Mouse (Mus musculus) hindbrain, embryonic 11.5 days (tissue): ENCODE data around the gene Ak3. TPM values are rescaled to one million over a fixed set of nuclear protein-coding genes. Genes with fewer than 3 reads are reported as not detected.
A peak's percentile ranks its signal among the peaks of the same experiment; 100 is the strongest.

Experiments used
- ATAC-seq: fragments of 200-750 bp; cut with Nextera tagmentation; 2 replicates; pipeline ENCODE4 v1.8.0; 2017; ENCODE audit warnings: mild to moderate bottlenecking, moderate TSS enrichment, moderate library complexity; ENCODE audit not compliant: low FRiP score
- DNase-seq: peaks from one replicate; pipeline ENCODE4 v3.0.0-alpha.2; 2015; ENCODE audit warnings: low spot score
- H3K27ac ChIP-seq: fragments of 300-500 bp; sonication (generic); 2 replicates; pipeline ENCODE4 v1.5.1; 2014; ENCODE audit warnings: mild to moderate bottlenecking, low read depth, low read length
- H3K27me3 ChIP-seq: fragments of 300-500 bp; sonication (generic); 2 replicates; pipeline ENCODE4 v1.6.1; 2014; ENCODE audit warnings: mild to moderate bottlenecking, low read length, moderate library complexity, mixed read lengths; ENCODE audit not compliant: control insufficient read depth, insufficient read depth
- H3K36me3 ChIP-seq: fragments of 300-500 bp; sonication (generic); 2 replicates; pipeline ENCODE4 v1.6.1; 2014; ENCODE audit warnings: mild to moderate bottlenecking, low read length, moderate library complexity, mixed read lengths; ENCODE audit not compliant: control insufficient read depth, insufficient read depth
- H3K4me1 ChIP-seq: fragments of 300-500 bp; sonication (generic); replicated peaks from 2 replicates; pipeline ENCODE4 v1.6.1; 2014; ENCODE audit warnings: low read length, mixed read lengths; ENCODE audit not compliant: control insufficient read depth, insufficient read depth
- H3K4me2 ChIP-seq: fragments of 300-500 bp; sonication (generic); replicated peaks from 2 replicates; pipeline ENCODE4 v1.6.1; 2014; ENCODE audit warnings: mild to moderate bottlenecking, low read depth, low read length
- H3K4me3 ChIP-seq: fragments of 300-500 bp; sonication (generic); 2 replicates; pipeline ENCODE4 v1.5.1; 2014; ENCODE audit warnings: low read depth, low read length
- H3K9ac ChIP-seq: fragments of 300-500 bp; sonication (generic); 2 replicates; pipeline ENCODE4 v1.6.1; 2014; ENCODE audit warnings: low read depth, low read length
- H3K9me3 ChIP-seq: fragments of 300-500 bp; sonication (generic); 2 replicates; pipeline ENCODE4 v1.6.1; 2016; ENCODE audit warnings: low read length; ENCODE audit not compliant: control insufficient read depth
- WGBS: fragments of 180-500 bp; shearing (Covaris S2); extraction: QIAGEN DNeasy Blood & Tissue Kit; methylation state at CpG from one replicate; pipeline ENCODE4 v1.1.7; 2014; 5-methylcytosine and 5-hydroxymethylcytosine counted together
- polyA plus RNA-seq: library from polyadenylated mRNA; unstranded; fragments of >200 nt; fragmentation: Nextera tagmentation; extraction: Ambion mirVana; gene quantifications from 2 replicates; pipeline ENCODE4 v1.2.1, GENCODE M21; 2014

Gene Ak3
- polyA plus RNA-seq, 1 experiment from 2014 or later, result 83.5 TPM

GRCm38 (mm10) chr19:28994870-28995269 lies 52.9 kb downstream of the Ak3 start:
- 79% methylated on average over 7 of the region's 7 CpGs for WGBS
- no peak overlapping the region for H3K4me3 ChIP-seq
- no peaks in the 10 kb centered on the region for H3K27me3 ChIP-seq
- H3K36me3 ChIP-seq, result no peaks in the 10 kb centered on the region
- DNase-seq (no peak), ATAC-seq (no peak)
- H3K9ac ChIP-seq, result no peak overlapping the region
- no peak overlapping the region for H3K4me2 ChIP-seq
- no peaks in the 10 kb centered on the region for H3K9me3 ChIP-seq
- 0 out of 2 replicates have a peak, but pooled peaks cover 2% of the 10 kb centered on the region for H3K4me1 ChIP-seq
- no peak overlapping the region for H3K27ac ChIP-seq

- H3K9ac ChIP-seq, result peak overlapping the region; percentile 76
- 71% methylated on average over 5 of the region's 5 CpGs for WGBS
- no peak overlapping the region for H3K27ac ChIP-seq
- H3K9me3 ChIP-seq, result no peaks in the 10 kb centered on the region
- H3K4me1 ChIP-seq, result 0 out of 2 replicates have a peak, but pooled peaks cover 2% of the 10 kb centered on the region
- DNase-seq, result no peak
- H3K4me3 ChIP-seq, result peak overlapping the region; percentile 63
- H3K36me3 ChIP-seq, result no peaks in the 10 kb centered on the region
- ATAC-seq, result no peak
- no peaks in the 10 kb centered on the region for H3K27me3 ChIP-seq
- H3K4me2 ChIP-seq, result peak overlapping the region; percentile 33
Observed at GRCm38 (mm10) chr19:28991391-28991790, 56.4 kb downstream of the Ak3 start.

- Histone ChIP-seq H3K4me1 (0 out of 2 replicates have a peak, but pooled peaks cover 2% of the 10 kb centered on the region), H3K36me3 (no peaks in the 10 kb centered on the region), H3K4me2 (peak overlapping the region; percentile 33), H3K9me3 (no peaks in the 10 kb centered on the region), H3K27me3 (no peaks in the 10 kb centered on the region), H3K9ac (peak overlapping the region; percentile 76), H3K4me3 (peak overlapping the region; percentile 63), H3K27ac (peak overlapping the region; percentile 38)
- DNase-seq, result peak; percentile 51
- peak; percentile 64; the same call in 1 of the 2 replicates for ATAC-seq
- WGBS, result under 1% methylated on average over 37 of the region's 41 CpGs
Observed at GRCm38 (mm10) chr19:28990590-28991221, 57.1 kb downstream of the Ak3 start.

- H3K9ac ChIP-seq, result peak within 1 kb of the TSS; percentile 76
- H3K4me1 ChIP-seq, result 0 out of 2 replicates have a peak, but pooled peaks cover 2% of the 10 kb centered on the region
- under 1% methylated on average over 27 of the region's 37 CpGs for WGBS
- H3K4me2 ChIP-seq, result peak within 1 kb of the TSS; percentile 38
- DNase-seq (peak; percentile 98), ATAC-seq (peak; percentile 98)
- peak within 1 kb of the TSS; percentile 38 for H3K27ac ChIP-seq
- H3K36me3 ChIP-seq, result no peaks in the 10 kb centered on the region
- no peaks in the 10 kb centered on the region for H3K9me3 ChIP-seq
- H3K4me3 ChIP-seq, result peak within 1 kb of the TSS; percentile 63
- H3K27me3 ChIP-seq, result no peaks in the 10 kb centered on the region
Observed at GRCm38 (mm10) chr19:28990194-28990589, 57.6 kb downstream of the Ak3 start, which contains the start of gene Cdc37l1. Gene Cdc37l1 (plus strand): TSS chr19:28990352.

- 0 out of 2 replicates have a peak, but pooled peaks cover 2% of the 10 kb centered on the region for H3K4me1 ChIP-seq
- peak overlapping the region; percentile 63 for H3K4me3 ChIP-seq
- H3K9me3 ChIP-seq, result no peaks in the 10 kb centered on the region
- 71% methylated on average over 8 of the region's 8 CpGs for WGBS
- H3K27me3 ChIP-seq, result no peaks in the 10 kb centered on the region
- DNase-seq, result no peak
- H3K4me2 ChIP-seq, result peak overlapping the region; percentile 38
- no peaks in the 10 kb centered on the region for H3K36me3 ChIP-seq
- ATAC-seq, result no peak
- no peak overlapping the region for H3K27ac ChIP-seq
- H3K9ac ChIP-seq, result peak overlapping the region; percentile 52; the same call in 1 of the 2 replicates
Observed at GRCm38 (mm10) chr19:28989515-28989914, 58.2 kb downstream of the Ak3 start.

GRCm38 (mm10) chr19:28982617-28983016 lies 65.1 kb downstream of the Ak3 start:
- no peak overlapping the region for H3K9ac ChIP-seq
- ATAC-seq, result no peak
- WGBS, result 82% methylated on average over 7 of the region's 7 CpGs
- H3K27ac ChIP-seq, result no peak overlapping the region
- no peaks in the 10 kb centered on the region for H3K36me3 ChIP-seq
- H3K9me3 ChIP-seq, result no peaks in the 10 kb centered on the region
- H3K27me3 ChIP-seq, result no peaks in the 10 kb centered on the region
- no peak overlapping the region for H3K4me3 ChIP-seq
- DNase-seq, result no peak
- no peaks in the 10 kb centered on the region for H3K4me1 ChIP-seq
- no peak overlapping the region for H3K4me2 ChIP-seq

GRCm38 (mm10) chr19:28974862-28975611 lies 72.7 kb downstream of the Ak3 start:
- ATAC-seq (peak; percentile 74), DNase-seq (peak; percentile 83)
- Histone ChIP-seq H3K4me2 (peak overlapping the region; percentile 57), H3K4me1 (no peaks in the 10 kb centered on the region), H3K9ac (peak overlapping the region; percentile 31; the same call in 1 of the 2 replicates), H3K9me3 (no peaks in the 10 kb centered on the region), H3K4me3 (peak overlapping the region; percentile 28), H3K27me3 (no peaks in the 10 kb centered on the region), H3K27ac (no peak overlapping the region), H3K36me3 (no peaks in the 10 kb centered on the region)
- WGBS, result 21% methylated on average over 35 of the region's 35 CpGs
